Mouse (Mus musculus): ENCODE data around the gene Fcgrt. TPM values are rescaled to one million over a fixed set of nuclear protein-coding genes. Genes with fewer than 3 reads are reported as not detected.
"Not testable (repeated sequence)": the region's sequence is repeated elsewhere in the genome, so short reads cannot be mapped to it uniquely, and the experiment has no call there.

The Fcgrt gene
- polyA plus RNA-seq (2017; shearing (Covaris generic)), result 1 to 10 TPM; 2.3 to 3.8 TPM

GRCm38 (mm10) chr7:45103652-45104180, at the start of gene Fcgrt:
Gene Fcgrt (minus strand): TSS chr7:45103851.
- no peak for ATAC-seq

GRCm38 (mm10) chr7:45153052-45153451, 49.4 kb upstream of the Fcgrt start:
- not testable (repeated sequence) for ATAC-seq

GRCm38 (mm10) chr7:45151303-45151702, 47.7 kb upstream of the Fcgrt start:
- ATAC-seq, result no peak

- ATAC-seq, result no peak
Observed at GRCm38 (mm10) chr7:45150321-45150720, 46.7 kb upstream of the Fcgrt start.

GRCm38 (mm10) chr7:45149545-45149944, 45.9 kb upstream of the Fcgrt start:
- no peak for ATAC-seq

- no peak for ATAC-seq
Observed at GRCm38 (mm10) chr7:45148534-45149098, 45.0 kb upstream of the Fcgrt start.

- no peak for ATAC-seq
Observed at GRCm38 (mm10) chr7:45147899-45148298, 44.2 kb upstream of the Fcgrt start.

GRCm38 (mm10) chr7:45147267-45147666, 43.6 kb upstream of the Fcgrt start:
- no peak for ATAC-seq

GRCm38 (mm10) chr7:45145460-45145859, 41.8 kb upstream of the Fcgrt start:
- no peak for ATAC-seq

- ATAC-seq, result no peak
Observed at GRCm38 (mm10) chr7:45144368-45145174, 40.9 kb upstream of the Fcgrt start.

- no peak for ATAC-seq
Observed at GRCm38 (mm10) chr7:45141914-45142313, 38.3 kb upstream of the Fcgrt start.

GRCm38 (mm10) chr7:45141319-45141718, 37.7 kb upstream of the Fcgrt start:
- ATAC-seq, result no peak

- ATAC-seq, result no peak
Observed at GRCm38 (mm10) chr7:45139904-45140723, 36.5 kb upstream of the Fcgrt start.

- ATAC-seq, result no peak
Observed at GRCm38 (mm10) chr7:45138403-45138802, 34.8 kb upstream of the Fcgrt start.

- no peak for ATAC-seq
Observed at GRCm38 (mm10) chr7:45137171-45138006, 33.7 kb upstream of the Fcgrt start.

GRCm38 (mm10) chr7:45135993-45136567, 32.4 kb upstream of the Fcgrt start, which contains the start of the genes Gm45713 and Flt3l:
Gene Gm45713 (minus strand): TSS chr7:45136231.
Gene Flt3l (minus strand): TSS chr7:45136432.
- ATAC-seq, result peak; percentile 84

GRCm38 (mm10) chr7:45135370-45135769, 31.7 kb upstream of the Fcgrt start:
- no peak for ATAC-seq

- ATAC-seq, result no peak
Observed at GRCm38 (mm10) chr7:45134544-45135026, 30.9 kb upstream of the Fcgrt start.

- ATAC-seq, result no peak
Observed at GRCm38 (mm10) chr7:45133446-45134159, 30.0 kb upstream of the Fcgrt start.

GRCm38 (mm10) chr7:45131850-45132249, 28.2 kb upstream of the Fcgrt start:
- no peak for ATAC-seq
